Mouse (Mus musculus) heart, adult 2 months (tissue): ENCODE results near the gene Atp13a1. TPM values are rescaled to one million over a fixed set of nuclear protein-coding genes. Genes with fewer than 3 reads are reported as not detected.

Experiments
- DNase-seq, 2 experiments: peaks; one replicate each; pipeline ENCODE4 v3.0.0; 2021
- H3K27ac ChIP-seq: fragments of 200-600 bp; 2 replicates; pipeline ENCODE4 v1.8.1; 2022
- H3K27me3 ChIP-seq: fragments of 200-500 bp; 2 replicates; pipeline ENCODE4 v1.6.1; 2012; ENCODE audit warnings: mild to moderate bottlenecking, low read length, inconsistent platforms, mixed read lengths; ENCODE audit not compliant: control insufficient read depth, insufficient read depth
- H3K36me3 ChIP-seq: fragments of 200-500 bp; 2 replicates; pipeline ENCODE4 v1.6.1; 2012; ENCODE audit warnings: low read length, inconsistent platforms; ENCODE audit not compliant: control insufficient read depth, insufficient read depth
- H3K4me1 ChIP-seq: fragments of 200-500 bp; 2 replicates; pipeline ENCODE4 v1.6.1; 2011; ENCODE audit warnings: low read length; ENCODE audit not compliant: control insufficient read depth, insufficient read depth
- H3K4me3 ChIP-seq: fragments of 200-600 bp; 2 replicates; pipeline ENCODE4 v1.8.1; 2022
- H3K79me2 ChIP-seq: fragments of 200-500 bp; replicated peaks from 2 replicates; pipeline ENCODE4 v1.6.1; 2012; ENCODE audit warnings: mild to moderate bottlenecking, inconsistent platforms, low read length, moderate library complexity, mixed read lengths; ENCODE audit not compliant: control insufficient read depth, insufficient read depth
- H3K9ac ChIP-seq: fragments of 200-500 bp; 2 replicates; pipeline ENCODE4 v1.6.1; 2012; ENCODE audit warnings: low read depth, mild to moderate bottlenecking, control low read depth, inconsistent platforms, low read length, mixed read lengths
- CTCF ChIP-seq: fragments of 200-600 bp; IDR thresholded peaks from 2 replicates; pipeline ENCODE4 v1.8.1; 2022; ENCODE audit warnings: antibody characterized with exemption, mild to moderate bottlenecking, moderate library complexity
- EP300 ChIP-seq: fragments of 200-500 bp; IDR thresholded peaks from 2 replicates; pipeline ENCODE4 v1.6.1; 2011; ENCODE audit warnings: low read depth, low read length, control low read depth; ENCODE audit not compliant: insufficient read depth
- POLR2A ChIP-seq: fragments of 200-500 bp; IDR thresholded peaks from 2 replicates; pipeline ENCODE4 v1.6.1; 2011; ENCODE audit warnings: mild to moderate bottlenecking, low read depth, low read length, control low read depth; ENCODE audit not compliant: insufficient read depth
- WGBS: fragments of 180-500 bp; shearing (Covaris S2); methylation state at CpG from one replicate; pipeline ENCODE4 v1.1.7; 2018; 5-methylcytosine and 5-hydroxymethylcytosine counted together
- intact Hi-C: fragments of 180-260 bp; cut with DNase I; formaldehyde crosslinking; loops from one replicate; pipeline ENCODE4 v1.15.1; 2025
- polyA plus RNA-seq: library from polyadenylated mRNA; depleted of rRNA; stranded (reverse); fragments of >200 nt; gene quantifications from 2 replicates; pipeline ENCODE4 v1.2.3, GENCODE M21; 2012
- total RNA-seq, 2 experiments: library from RNA; stranded (reverse); gene quantifications; 2 replicates each; pipeline ENCODE4 v1.2.3; 2021

The Atp13a1 gene
- total and polyA plus RNA-seq, 3 experiments, result 12.9 to 26.5 (median 14.7) TPM

- no peak for DNase-seq
- WGBS, result 95% methylated on average over 4 of the region's 4 CpGs
- no peak for TF ChIP-seq POLR2A
- no peak overlapping the region for H3K4me3 ChIP-seq
- no peaks in the 10 kb centered on the region for H3K27me3 ChIP-seq
- H3K27ac ChIP-seq, result no peak overlapping the region
- H3K4me1 ChIP-seq, result no peaks in the 10 kb centered on the region
- intact Hi-C loops, result no loop called here
- no peaks in the 10 kb centered on the region; the same call in 1 of the 2 replicates for H3K79me2 ChIP-seq
- no peak overlapping the region for H3K9ac ChIP-seq
- peaks cover 15% of the 10 kb centered on the region for H3K36me3 ChIP-seq
Observed at GRCm38 (mm10) chr8:69761814-69762445, 29.0 kb upstream of the Atp13a1 start.

- DNase-seq, result no peak
- Histone ChIP-seq H3K36me3 (peaks cover 9% of the 10 kb centered on the region), H3K9ac (no peak overlapping the region), H3K27me3 (no peaks in the 10 kb centered on the region), H3K79me2 (peaks cover 10% of the 10 kb centered on the region), H3K27ac (no peak overlapping the region), H3K4me1 (no peaks in the 10 kb centered on the region; the same call in 1 of the 2 replicates), H3K4me3 (no peak overlapping the region)
- WGBS, result 86% methylated on average over 9 of the region's 9 CpGs
- TF ChIP-seq CTCF, result no peak
- TF ChIP-seq POLR2A, result no peak
- TF ChIP-seq EP300, result no peak
- intact Hi-C loops, result loop anchor here (5.0 to 10.0 kb wide), 2 partner anchors 56 to 119 kb away; partner anchors contain the start of genes Zfp869 and Zfp964
Observed at GRCm38 (mm10) chr8:69771221-69771620, 19.7 kb upstream of the Atp13a1 start.

GRCm38 (mm10) chr8:69772106-69772505 lies 18.9 kb upstream of the Atp13a1 start:
- H3K4me1 ChIP-seq, result no peaks in the 10 kb centered on the region; the same call in 1 of the 2 replicates
- DNase-seq, result no peak
- no peak overlapping the region for H3K27ac ChIP-seq
- WGBS, result 79% methylated on average over 2 of the region's 2 CpGs
- TF ChIP-seq CTCF (no peak), POLR2A (no peak), EP300 (no peak)
- no peaks in the 10 kb centered on the region for H3K27me3 ChIP-seq
- intact Hi-C loops, result loop anchor here (2.0 to 10.0 kb wide), 3 partner anchors 21 to 120 kb away; partner anchors contain the start of genes Zfp869 and Zfp964
- H3K9ac ChIP-seq, result no peak overlapping the region
- H3K36me3 ChIP-seq, result peaks cover 4% of the 10 kb centered on the region
- H3K4me3 ChIP-seq, result no peak overlapping the region
- peaks cover 10% of the 10 kb centered on the region for H3K79me2 ChIP-seq

GRCm38 (mm10) chr8:69774503-69775148 lies 16.3 kb upstream of the Atp13a1 start, which contains the start of gene Gm20422:
Gene Gm20422, minus strand, starts transcription at chr8:69774886.
- 1% methylated on average over 41 of the region's 41 CpGs for WGBS
- intact Hi-C loops, result loop anchor here (2.0 to 10.0 kb wide), 3 partner anchors 16 to 122 kb away; partner anchors contain the start of genes Atp13a1, Zfp866, Zfp869 and Zfp964
- Histone ChIP-seq H3K79me2 (peaks cover 8% of the 10 kb centered on the region), H3K27ac (peak within 1 kb of the TSS; percentile 99), H3K9ac (peak within 1 kb of the TSS; percentile 99), H3K4me1 (no peaks in the 10 kb centered on the region; the same call in 1 of the 2 replicates), H3K36me3 (peaks cover 3% of the 10 kb centered on the region; the same call in 1 of the 2 replicates), H3K27me3 (no peaks in the 10 kb centered on the region), H3K4me3 (peak within 1 kb of the TSS; percentile 86)
- TF ChIP-seq CTCF, result no peak
- TF ChIP-seq EP300, result 0 out of 2 replicates have a peak, but pooled peaks have one; percentile 13
- peak; percentile 95 for TF ChIP-seq POLR2A
- DNase-seq, result peak; percentile 91 to 95

GRCm38 (mm10) chr8:69775149-69775534 lies 15.8 kb upstream of the Atp13a1 start:
- Histone ChIP-seq H3K4me1 (no peaks in the 10 kb centered on the region; the same call in 1 of the 2 replicates), H3K9ac (no peak overlapping the region), H3K27me3 (no peaks in the 10 kb centered on the region), H3K27ac (peak overlapping the region; percentile 99), H3K4me3 (peak overlapping the region; percentile 86; the same call in 1 of the 2 replicates), H3K36me3 (peaks cover 3% of the 10 kb centered on the region; the same call in 1 of the 2 replicates), H3K79me2 (peaks cover 6% of the 10 kb centered on the region; the same call in 1 of the 2 replicates)
- no peak for DNase-seq
- intact Hi-C loops, result loop anchor here (2.0 to 10.0 kb wide), 2 partner anchors 16 to 60 kb away; partner anchors contain the start of genes Atp13a1, Zfp866 and Zfp869
- WGBS, result 50% methylated on average over 2 of the region's 2 CpGs
- no peak for TF ChIP-seq POLR2A
- no peak for TF ChIP-seq EP300
- TF ChIP-seq CTCF, result no peak

GRCm38 (mm10) chr8:69777111-69777510 lies 13.9 kb upstream of the Atp13a1 start:
- H3K36me3 ChIP-seq, result peaks cover 3% of the 10 kb centered on the region; the same call in 1 of the 2 replicates
- no peak overlapping the region for H3K27ac ChIP-seq
- no peaks in the 10 kb centered on the region for H3K4me1 ChIP-seq
- intact Hi-C loops, result loop anchor here (10.0 kb wide), 1 partner anchor 62 kb away; the partner anchor contains the start of gene Zfp869
- no peak overlapping the region for H3K9ac ChIP-seq
- peaks cover 4% of the 10 kb centered on the region; the same call in 1 of the 2 replicates for H3K79me2 ChIP-seq
- no peak overlapping the region for H3K4me3 ChIP-seq
- H3K27me3 ChIP-seq, result no peaks in the 10 kb centered on the region
- TF ChIP-seq CTCF (no peak), POLR2A (no peak), EP300 (no peak)
- WGBS, result 66% methylated on average over 11 of the region's 12 CpGs
- DNase-seq, result no peak
